Mouse (Mus musculus) MEL (cell line): Measurements from ENCODE around the gene Tchhl1. TPM values are rescaled to one million over a fixed set of nuclear protein-coding genes. Genes with fewer than 3 reads are reported as not detected.

Experiments
- DNase-seq: peaks from one replicate; pipeline ENCODE4 v3.0.0; 2011; ENCODE audit warnings: low read depth, low spot score
- H3K27ac ChIP-seq: 2 replicates; pipeline ENCODE4 v1.5.1; 2012; ENCODE audit warnings: low read depth, mild to moderate bottlenecking, control low read depth, low read length, moderate library complexity; ENCODE audit not compliant: control insufficient read depth
- H3K27me3 ChIP-seq, 2 experiments: fragments of 150-350 bp in 1 of 2; sonication (generic) in 1 of 2; 2 replicates each; pipeline ENCODE4 v1.6.1; 2012; ENCODE audit warnings: low read length in 2 of 2, mild to moderate bottlenecking in 2 of 2, improper control_type of control experiment in 1 of 2, moderate library complexity in 1 of 2; ENCODE audit not compliant: insufficient read depth in 2 of 2, control insufficient read depth in 1 of 2
- H3K36me3 ChIP-seq, 2 experiments: 2 replicates each; pipeline ENCODE4 v1.6.1; 2012 to 2014; ENCODE audit warnings: low read length in 2 of 2, improper control_type of control experiment in 1 of 2, inconsistent platforms in 1 of 2, mild to moderate bottlenecking in 1 of 2; ENCODE audit not compliant: insufficient read depth in 2 of 2, control insufficient read depth in 1 of 2
- H3K4me1 ChIP-seq, 2 experiments: fragments of 150-350 bp in 1 of 2; sonication (generic) in 1 of 2; 2 replicates each; pipeline ENCODE4 v1.6.1; 2012; ENCODE audit warnings: low read length in 2 of 2, improper control_type of control experiment in 1 of 2, mild to moderate bottlenecking in 1 of 2; ENCODE audit not compliant: insufficient read depth in 2 of 2, control insufficient read depth in 1 of 2
- H3K4me3 ChIP-seq, 2 experiments: fragments of 150-350 bp in 1 of 2; sonication (generic) in 1 of 2; 2 replicates each; pipeline ENCODE4 v1.5.1; 2012; ENCODE audit warnings: low read depth in 2 of 2, low read length in 2 of 2, mild to moderate bottlenecking in 2 of 2, moderate library complexity in 2 of 2, control low read depth in 1 of 2, improper control_type of control experiment in 1 of 2; ENCODE audit not compliant: control insufficient read depth in 1 of 2, insufficient read depth in 1 of 2
- H3K79me2 ChIP-seq: 2 replicates; pipeline ENCODE4 v1.6.1; 2012; ENCODE audit warnings: mild to moderate bottlenecking, low read length, moderate library complexity; ENCODE audit not compliant: control insufficient read depth, poor library complexity, insufficient read depth
- H3K9ac ChIP-seq: 2 replicates; pipeline ENCODE4 v1.6.1; 2012; ENCODE audit warnings: low read depth, mild to moderate bottlenecking, control low read depth, low read length, moderate library complexity; ENCODE audit not compliant: control insufficient read depth, poor library complexity, severe bottlenecking
- H3K9me3 ChIP-seq: fragments of 150-350 bp; sonication (generic); replicated peaks from 2 replicates; pipeline ENCODE4 v1.6.1; 2012; ENCODE audit warnings: mild to moderate bottlenecking, low read length, improper control_type of control experiment, moderate library complexity; ENCODE audit not compliant: insufficient read depth
- BHLHE40 ChIP-seq: IDR thresholded peaks from 2 replicates; pipeline ENCODE4 v1.6.1; 2012; ENCODE audit warnings: low read depth, mild to moderate bottlenecking, inconsistent platforms, low read length, improper control_type of control experiment, borderline replicate concordance
- CHD1 ChIP-seq: IDR thresholded peaks from 2 replicates; pipeline ENCODE4 v1.6.1; 2012; ENCODE audit warnings: low read depth, mild to moderate bottlenecking, inconsistent platforms, low read length, improper control_type of control experiment
- ETS1 ChIP-seq: IDR thresholded peaks from 2 replicates; pipeline ENCODE4 v1.6.1; 2012; ENCODE audit warnings: low read depth, mild to moderate bottlenecking, inconsistent platforms, low read length, improper control_type of control experiment, moderate library complexity
- GATA1 ChIP-seq: IDR thresholded peaks from 2 replicates; pipeline ENCODE4 v1.6.1; 2011; ENCODE audit warnings: low read depth, low read length, improper control_type of control experiment
- KAT2A ChIP-seq: conservative IDR thresholded peaks from 2 replicates; pipeline ENCODE4 v1.6.1; 2012; ENCODE audit warnings: low read depth, low read length, improper control_type of control experiment, inconsistent platforms
- MAFK ChIP-seq: IDR thresholded peaks from 2 replicates; pipeline ENCODE4 v1.6.1; 2011; ENCODE audit warnings: low read depth, mild to moderate bottlenecking, low read length, improper control_type of control experiment, borderline replicate concordance
- MAX ChIP-seq: IDR thresholded peaks from 2 replicates; pipeline ENCODE4 v1.6.1; 2011; ENCODE audit warnings: low read length, improper control_type of control experiment
- MEF2A ChIP-seq: IDR thresholded peaks from 2 replicates; pipeline ENCODE4 v1.6.1; 2014; ENCODE audit warnings: low read depth, mild to moderate bottlenecking, inconsistent platforms, low read length, improper control_type of control experiment; ENCODE audit not compliant: poor library complexity, insufficient replicate concordance, severe bottlenecking; ENCODE audit errors: extremely low read depth
- MYB ChIP-seq: IDR thresholded peaks from 2 replicates; pipeline ENCODE4 v1.6.1; 2011; ENCODE audit warnings: mild to moderate bottlenecking, low read depth, low read length, improper control_type of control experiment
- NRF1 ChIP-seq: IDR thresholded peaks from 2 replicates; pipeline ENCODE4 v1.6.1; 2014; ENCODE audit warnings: low read depth, mild to moderate bottlenecking, inconsistent platforms, low read length, improper control_type of control experiment, moderate library complexity; ENCODE audit not compliant: poor library complexity, insufficient read depth, severe bottlenecking
- POLR2AphosphoS2 ChIP-seq: IDR thresholded peaks from 2 replicates; pipeline ENCODE4 v1.6.1; 2011; ENCODE audit warnings: low read length, improper control_type of control experiment
- RAD21 ChIP-seq: IDR thresholded peaks from 2 replicates; pipeline ENCODE4 v1.6.1; 2011; ENCODE audit warnings: mild to moderate bottlenecking, low read depth, low read length, improper control_type of control experiment
- RCOR1 ChIP-seq: IDR thresholded peaks from 2 replicates; pipeline ENCODE4 v1.6.1; 2012; ENCODE audit warnings: low read depth, mild to moderate bottlenecking, inconsistent platforms, low read length, improper control_type of control experiment
- SIN3A ChIP-seq: IDR thresholded peaks from 2 replicates; pipeline ENCODE4 v1.6.1; 2012; ENCODE audit warnings: low read length, improper control_type of control experiment, inconsistent platforms
- TAL1 ChIP-seq: IDR thresholded peaks from 2 replicates; pipeline ENCODE4 v1.6.1; 2012; ENCODE audit warnings: mild to moderate bottlenecking, inconsistent platforms, low read length, moderate library complexity, mixed read lengths
- TBP ChIP-seq: IDR thresholded peaks from 2 replicates; pipeline ENCODE4 v1.8.0; 2011; ENCODE audit warnings: low read depth, low read length, improper control_type of control experiment
- polyA plus RNA-seq, 2 experiments: library from polyadenylated mRNA; stranded (reverse) in 1 of 2; unstranded in 1 of 2; fragments of >175 nt in 1 of 2; fragments of >200 nt in 1 of 2; gene quantifications; 2 replicates each; pipeline versions ENCODE4 v1.2.1 to v1.2.4; 2012; ENCODE audit warnings: low replicate concordance in 2 of 2, low read depth in 1 of 2; ENCODE audit not compliant: insufficient read length in 2 of 2, insufficient read depth in 1 of 2, missing spikeins in 1 of 2
- total RNA-seq: library from RNA; depleted of rRNA; stranded (reverse); fragments of 300-350 nt; gene quantifications from 2 replicates; pipeline ENCODE4 v1.2.3, GENCODE M21; 2012

The Tchhl1 gene
- total and polyA plus RNA-seq, 3 experiments: not detected

GRCm38 (mm10) chr3:93505960-93506863, 37.7 kb downstream of the Tchhl1 start:
- no peaks in the 10 kb centered on the region; a peak in 1 of 4 replicates for H3K4me1 ChIP-seq
- H3K4me3 ChIP-seq: no peak overlapping the region
- peak; percentile 9 for DNase-seq
- H3K9me3 ChIP-seq: no peaks in the 10 kb centered on the region
- H3K79me2 ChIP-seq: no peaks in the 10 kb centered on the region
- no peaks in the 10 kb centered on the region for H3K36me3 ChIP-seq
- H3K9ac ChIP-seq: no peak overlapping the region
- H3K27ac ChIP-seq: no peak overlapping the region
- TF ChIP-seq MAFK (peak; percentile 37; the same call in 1 of the 2 replicates), MEF2A (no peak)
- peaks cover 0 to 4% of the 10 kb centered on the region in 2 experiments; a peak in 2 of 4 replicates for H3K27me3 ChIP-seq

- Histone ChIP-seq H3K27me3 (peaks cover 0 to 4% of the 10 kb centered on the region in 2 experiments; a peak in 2 of 4 replicates), H3K36me3 (no peaks in the 10 kb centered on the region), H3K4me3 (no peak overlapping the region), H3K9ac (no peak overlapping the region), H3K4me1 (no peaks in the 10 kb centered on the region; a peak in 1 of 4 replicates), H3K9me3 (no peaks in the 10 kb centered on the region), H3K27ac (no peak overlapping the region), H3K79me2 (no peaks in the 10 kb centered on the region)
- no peak for TF ChIP-seq BHLHE40
- TF ChIP-seq MAFK: no peak
- TF ChIP-seq TAL1: no peak
- TF ChIP-seq MYB: no peak
- no peak for TF ChIP-seq KAT2A
- no peak for TF ChIP-seq POLR2AphosphoS2
- DNase-seq: no peak
These were observed 38.3 kb downstream of the Tchhl1 start for GRCm38 (mm10) chr3:93506881-93507325.

- H3K9me3 ChIP-seq: no peaks in the 10 kb centered on the region
- TF ChIP-seq RCOR1 (no peak), ETS1 (no peak), CHD1 (no peak), GATA1 (no peak), RAD21 (no peak), MYB (no peak), MEF2A (no peak), MAX (no peak), NRF1 (no peak), KAT2A (no peak), TBP (no peak), SIN3A (no peak)
- no peak overlapping the region for H3K4me3 ChIP-seq
- peaks cover 0 to 6% of the 10 kb centered on the region in 2 experiments; a peak in 2 of 4 replicates for H3K27me3 ChIP-seq
- no peak overlapping the region for H3K27ac ChIP-seq
- no peaks in the 10 kb centered on the region for H3K36me3 ChIP-seq
- no peaks in the 10 kb centered on the region; a peak in 1 of 4 replicates for H3K4me1 ChIP-seq
- H3K79me2 ChIP-seq: no peaks in the 10 kb centered on the region
- DNase-seq: no peak
- H3K9ac ChIP-seq: no peak overlapping the region
These were observed 40.7 kb downstream of the Tchhl1 start for GRCm38 (mm10) chr3:93509301-93509700.
